Mouse (Mus musculus) central nervous system, embryonic 18 days (tissue): Measurements from ENCODE around the gene Ttc38. TPM values are rescaled to one million over a fixed set of nuclear protein-coding genes. Genes with fewer than 3 reads are reported as not detected.

Experiments used
- polyA plus RNA-seq: library from polyadenylated mRNA; depleted of rRNA; stranded (reverse); fragments of >200 nt; gene quantifications from 2 replicates; pipeline ENCODE4 v1.2.3, GENCODE M21; 2012; rRNA removed

Ttc38 gene
- polyA plus RNA-seq = 3.0 and 4.2 TPM in 2 replicates

GRCm38 (mm10) chr15:85831954-85832590 lies at the start of gene Ttc38:
Gene Ttc38, plus strand, starts transcription at chr15:85832306.

DNA sequence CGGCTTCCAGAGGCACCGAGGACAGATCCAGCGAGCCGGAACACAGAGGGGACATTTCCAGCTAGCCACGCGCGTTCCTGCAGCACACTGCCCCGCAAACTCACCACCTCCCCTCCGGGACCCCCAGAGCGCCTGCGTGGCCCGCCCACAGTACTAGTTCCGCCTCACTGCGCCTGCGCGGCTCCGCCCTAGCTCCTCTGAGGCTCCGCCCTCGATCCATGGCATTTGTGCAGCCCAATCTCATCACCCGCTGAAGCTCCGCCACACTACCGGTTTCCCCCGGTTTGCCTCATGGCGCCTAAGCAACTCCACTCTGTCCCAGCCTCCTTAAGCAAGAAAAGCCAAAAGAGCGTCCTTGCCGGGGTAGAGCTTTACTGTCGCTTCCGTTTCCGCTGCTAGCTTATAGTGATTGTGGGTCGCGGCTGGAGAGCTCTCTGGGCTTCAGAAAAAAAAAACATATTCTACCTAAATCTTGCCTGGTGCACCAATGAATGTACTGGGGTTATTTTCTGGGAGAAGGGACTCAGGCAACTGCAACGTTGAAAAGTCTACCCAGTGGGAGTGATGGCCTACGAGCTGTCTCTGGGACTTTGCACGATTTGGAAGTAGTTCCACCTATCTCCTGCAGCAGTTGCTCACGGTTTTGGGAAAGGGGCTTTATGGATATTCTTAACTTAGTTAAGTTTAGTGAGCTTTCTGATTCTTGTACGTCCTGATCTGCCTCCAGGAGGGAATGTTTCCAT lies 20.4 kb upstream of the Ttc38 start, which contains the start of gene Cdpf1:
TSS of gene Cdpf1 (minus strand) at position 163 of the 743 bp plus-strand sequence.

GRCm38 (mm10) chr15:85821203-85822010 lies 10.7 kb upstream of the Ttc38 start, which contains the start of gene Pkdrej:
Gene Pkdrej, minus strand, starts transcription at chr15:85821734.

DNA sequence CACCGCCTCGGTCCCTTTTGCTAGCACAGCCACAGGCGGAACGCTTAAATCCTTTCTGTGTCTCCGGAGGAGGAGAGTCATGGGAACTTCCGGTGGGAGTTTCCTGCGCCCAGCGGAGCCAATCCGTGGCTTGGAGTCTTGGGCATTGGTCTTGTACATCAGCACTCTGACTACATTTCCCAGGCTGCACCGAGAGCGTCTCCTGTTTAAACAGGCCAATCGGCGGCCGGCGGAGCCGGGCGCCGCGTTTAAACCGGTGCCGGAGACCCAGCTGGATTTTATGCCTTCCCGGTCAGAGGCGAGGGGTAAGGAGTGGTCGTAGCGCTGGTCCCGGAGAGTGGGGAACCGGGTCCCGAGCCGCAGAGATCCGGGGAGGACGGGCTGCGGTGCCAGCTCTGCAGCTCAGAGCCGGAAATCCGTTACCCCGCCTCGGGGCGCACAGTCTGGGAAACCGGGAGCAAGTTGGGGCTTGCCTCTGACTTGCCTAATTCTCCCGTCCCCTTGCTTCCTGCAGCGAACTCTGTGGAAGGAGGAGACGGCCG lies 27.5 kb downstream of the Ttc38 start, which contains the start of gene Gtse1:
TSS of gene Gtse1 (plus strand) at position 256 of the 542 bp plus-strand sequence.

DNA sequence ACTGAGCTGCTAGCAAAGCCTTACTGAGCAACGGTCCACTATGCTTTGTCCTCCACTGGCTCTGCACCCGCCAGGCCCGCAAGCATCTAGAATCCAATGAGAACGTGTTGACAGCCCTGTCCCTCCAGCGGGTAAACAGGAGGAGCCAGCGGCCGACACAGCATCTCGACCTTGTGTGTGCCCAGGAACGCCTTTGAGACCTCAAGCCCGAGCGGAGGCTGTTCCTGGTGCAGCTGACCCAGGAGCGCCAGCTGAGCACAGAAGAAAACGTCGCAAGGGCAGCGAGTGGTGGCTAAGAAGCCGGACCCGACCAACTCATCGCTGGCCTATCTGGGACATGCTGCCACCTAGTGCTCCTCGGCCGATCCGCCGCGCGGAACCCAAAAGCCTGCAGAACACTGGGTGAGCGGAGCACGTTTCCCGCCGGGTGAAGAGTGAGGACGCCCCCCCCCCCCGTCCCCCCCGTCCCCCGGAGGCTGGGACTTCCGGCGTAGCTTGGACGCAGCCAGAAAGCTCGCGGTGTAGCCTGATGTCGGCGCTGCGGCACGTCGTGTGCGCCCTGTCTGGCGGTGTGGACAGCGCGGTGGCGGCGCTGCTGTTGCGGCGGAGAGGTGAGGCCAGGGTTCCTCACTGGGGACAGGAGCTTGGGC lies 46.9 kb downstream of the Ttc38 start, which contains the start of gene Trmu:
TSS of gene Trmu (plus strand) at position 465 of the 650 bp plus-strand sequence.

Other genes with a start within 250 kb of the Ttc38 start
- 35.9 and 45.8 TPM in 2 replicates for gene Wnt7b, start 249.8 kb upstream of the Ttc38 start, polyA plus RNA-seq
- 0.40 and 0.47 TPM in 2 replicates for gene Ppara, start 97.3 kb upstream of the Ttc38 start, polyA plus RNA-seq
- 19.9 and 20.0 TPM in 2 replicates for gene Cdpf1, start 20.6 kb upstream of the Ttc38 start, polyA plus RNA-seq
- gene Pkdrej, start 10.6 kb upstream of the Ttc38 start, polyA plus RNA-seq = 0.12 TPM in 2 replicates
- 4.8 and 5.1 TPM in 2 replicates for gene Gtse1, start 27.4 kb downstream of the Ttc38 start, polyA plus RNA-seq
- gene Trmu, start 47.0 kb downstream of the Ttc38 start, polyA plus RNA-seq = 74.2 and 76.2 TPM in 2 replicates
- gene Celsr1, start 201.5 kb downstream of the Ttc38 start, polyA plus RNA-seq = 5.2 and 5.8 TPM in 2 replicates
- gene Gramd4, start 225.4 kb downstream of the Ttc38 start, polyA plus RNA-seq = 65.3 and 67.1 TPM in 2 replicates